Mouse (Mus musculus) forebrain, embryonic 12.5 days (tissue): ENCODE data around the gene Lingo1. TPM values are rescaled to one million over a fixed set of nuclear protein-coding genes. Genes with fewer than 3 reads are reported as not detected.

Source experiments
- ATAC-seq: fragments of 200-750 bp; cut with Nextera tagmentation; 2 replicates; pipeline ENCODE4 v1.8.0; 2017; ENCODE audit warnings: moderate TSS enrichment; ENCODE audit not compliant: low FRiP score
- H3K27ac ChIP-seq: fragments of 300-500 bp; sonication (generic); 2 replicates; pipeline ENCODE4 v1.5.1; 2016; ENCODE audit warnings: mild to moderate bottlenecking
- H3K27me3 ChIP-seq: fragments of 300-500 bp; sonication (generic); 2 replicates; pipeline ENCODE4 v1.6.1; 2016; ENCODE audit warnings: mild to moderate bottlenecking
- H3K36me3 ChIP-seq: fragments of 300-500 bp; sonication (generic); replicated peaks from 2 replicates; pipeline ENCODE4 v1.6.1; 2016; ENCODE audit warnings: mild to moderate bottlenecking
- H3K4me1 ChIP-seq: fragments of 300-500 bp; sonication (generic); 2 replicates; pipeline ENCODE4 v1.6.1; 2016
- H3K4me2 ChIP-seq: fragments of 300-500 bp; sonication (generic); 2 replicates; pipeline ENCODE4 v1.6.1; 2016; ENCODE audit warnings: mild to moderate bottlenecking, moderate library complexity
- H3K4me3 ChIP-seq: fragments of 300-500 bp; sonication (generic); replicated peaks from 2 replicates; pipeline ENCODE4 v1.5.1; 2016; ENCODE audit warnings: mild to moderate bottlenecking
- H3K9ac ChIP-seq: fragments of 300-500 bp; sonication (generic); 2 replicates; pipeline ENCODE4 v1.6.1; 2016; ENCODE audit warnings: mild to moderate bottlenecking
- H3K9me3 ChIP-seq: fragments of 300-500 bp; sonication (generic); 2 replicates; pipeline ENCODE4 v1.6.1; 2016
- WGBS: fragments of 180-500 bp; shearing (Covaris S2); methylation state at CpG from one replicate; pipeline ENCODE4 v1.1.7; 2016; 5-methylcytosine and 5-hydroxymethylcytosine counted together
- polyA plus RNA-seq: library from polyadenylated mRNA; unstranded; fragments of >200 nt; fragmentation: Nextera tagmentation; extraction: Ambion mirVana; gene quantifications from 2 replicates; pipeline ENCODE4 v1.2.1, GENCODE M21; 2016

The Lingo1 gene
- polyA plus RNA-seq, 1 experiment from 2014 or later: 10.5 TPM

DNA sequence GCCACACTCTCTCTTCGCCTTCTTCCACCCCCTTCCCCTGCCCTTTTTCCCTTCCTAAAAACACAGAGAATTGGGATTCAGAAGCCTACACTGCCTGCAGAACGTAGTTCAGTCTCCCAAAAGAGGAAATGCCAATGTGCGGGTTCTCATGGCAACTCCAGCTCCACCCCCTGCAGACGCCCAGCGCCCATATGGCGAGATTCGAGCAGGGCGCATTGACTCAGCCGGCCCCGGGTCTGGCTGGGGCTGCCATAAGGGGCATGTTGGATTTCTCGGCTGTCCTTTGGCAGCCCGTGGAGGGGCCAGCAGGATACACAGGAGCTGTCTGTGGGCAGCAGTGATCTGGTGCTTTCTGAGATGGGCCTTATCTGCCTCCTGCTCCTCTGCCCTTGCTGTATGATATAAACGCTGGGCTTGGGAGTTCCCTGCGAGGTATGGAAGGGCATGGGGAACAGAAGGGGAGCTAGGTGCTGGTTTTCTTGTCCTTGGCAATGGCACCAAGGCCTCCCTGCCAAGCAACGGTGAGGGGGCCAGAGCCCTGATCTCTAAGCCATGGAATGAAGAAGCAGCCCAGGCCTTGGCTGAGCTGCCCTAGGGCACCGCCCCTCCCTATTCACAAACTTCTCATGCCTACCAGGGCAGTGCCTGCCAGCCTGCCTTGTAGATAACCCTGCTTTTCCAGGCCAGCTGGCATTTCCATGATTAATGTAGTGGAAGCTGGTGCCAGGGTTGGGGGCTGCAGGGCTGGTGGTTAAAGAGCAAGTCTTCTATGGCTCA lies 139.3 kb downstream of the Lingo1 start:
- Histone ChIP-seq H3K9me3 (no peaks in the 10 kb centered on the region), H3K4me2 (no peak overlapping the region), H3K9ac (no peak overlapping the region), H3K4me1 (peaks cover 11% of the 10 kb centered on the region), H3K4me3 (no peak overlapping the region), H3K36me3 (no peaks in the 10 kb centered on the region), H3K27me3 (peaks cover 20% of the 10 kb centered on the region; the same call in 1 of the 2 replicates), H3K27ac (no peak overlapping the region)
- WGBS: 74% methylated on average over 16 of the region's 16 CpGs
- ATAC-seq: no peak

DNA sequence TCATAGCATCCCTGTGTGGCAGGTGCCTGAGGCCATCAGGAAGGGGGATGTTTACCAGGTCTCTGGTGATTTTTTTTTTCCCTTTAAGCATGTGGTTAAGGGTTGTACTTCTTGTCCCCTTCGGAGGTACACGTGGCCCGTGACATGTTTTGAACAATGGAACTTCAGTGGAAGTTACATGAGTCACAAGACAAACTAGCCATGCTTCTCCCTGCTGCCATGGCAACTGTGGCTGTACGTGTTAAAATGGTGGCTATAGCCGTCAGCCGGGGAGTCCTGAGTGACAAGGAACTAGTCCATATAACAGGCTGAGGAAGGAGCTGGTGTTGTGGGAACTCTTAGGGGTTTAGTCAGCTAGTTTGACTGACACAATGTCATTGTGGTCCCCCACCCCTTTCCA lies 141.1 kb downstream of the Lingo1 start:
- Histone ChIP-seq H3K27ac (no peak overlapping the region), H3K4me3 (no peak overlapping the region), H3K4me2 (no peak overlapping the region), H3K9me3 (no peaks in the 10 kb centered on the region), H3K9ac (no peak overlapping the region), H3K36me3 (no peaks in the 10 kb centered on the region), H3K4me1 (peaks cover 11% of the 10 kb centered on the region), H3K27me3 (peaks cover 17% of the 10 kb centered on the region)
- 40% methylated on average over 6 of the region's 6 CpGs for WGBS
- no peak for ATAC-seq

DNA sequence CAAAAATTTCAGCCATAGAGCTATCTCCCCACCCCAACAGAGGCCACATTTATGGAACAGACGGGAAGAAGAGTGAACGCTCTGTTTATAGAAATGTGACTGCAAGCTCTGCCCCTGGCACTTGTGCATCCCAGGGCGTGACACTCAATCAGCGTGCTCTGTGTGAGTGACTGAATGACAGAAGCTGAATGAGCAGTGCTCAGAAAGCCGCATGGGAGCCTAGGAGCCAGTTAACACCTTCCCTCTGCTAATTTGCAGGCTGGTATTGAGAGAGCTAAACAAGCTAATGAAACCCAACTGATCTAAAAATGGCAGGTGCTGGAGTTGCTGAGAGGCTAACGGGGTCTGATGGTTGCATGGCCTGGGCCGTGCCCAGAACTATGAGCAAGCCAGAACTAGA lies 143.7 kb downstream of the Lingo1 start:
- WGBS: 56% methylated on average over 7 of the region's 7 CpGs
- H3K27ac ChIP-seq: no peak overlapping the region
- peaks cover 39% of the 10 kb centered on the region for H3K27me3 ChIP-seq

DNA sequence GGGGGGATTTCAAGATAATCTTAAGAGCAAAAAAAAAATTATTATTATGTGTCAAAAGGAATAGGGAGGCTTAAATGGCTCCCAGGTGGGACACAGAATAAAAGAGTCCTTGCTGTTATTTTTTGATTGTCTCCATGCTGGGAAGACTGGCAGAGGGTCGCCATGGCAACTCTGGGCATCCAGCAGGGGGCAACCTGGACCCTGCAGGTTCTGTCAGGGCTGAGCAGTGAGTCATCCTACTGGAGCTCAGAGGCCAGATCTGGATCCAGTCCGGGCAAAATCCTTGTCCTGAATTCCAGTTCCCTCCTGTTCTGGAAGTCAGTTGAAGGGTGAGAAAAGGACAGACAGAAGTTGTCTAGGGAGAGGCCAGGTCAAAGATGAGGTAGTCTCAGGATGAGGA lies 144.7 kb downstream of the Lingo1 start:
- ATAC-seq: no peak
- Histone ChIP-seq H3K4me3 (no peak overlapping the region), H3K9ac (no peak overlapping the region), H3K4me2 (no peak overlapping the region), H3K27me3 (peaks cover 49% of the 10 kb centered on the region), H3K27ac (no peak overlapping the region), H3K9me3 (no peaks in the 10 kb centered on the region), H3K4me1 (peaks cover 17% of the 10 kb centered on the region), H3K36me3 (no peaks in the 10 kb centered on the region)
- 40% methylated on average over 2 of the region's 2 CpGs for WGBS

More for the DNA sequence above, 143.7 kb downstream of the Lingo1 start:
- Histone ChIP-seq H3K36me3 (no peaks in the 10 kb centered on the region), H3K9me3 (no peaks in the 10 kb centered on the region), H3K4me1 (peaks cover 15% of the 10 kb centered on the region), H3K4me3 (no peak overlapping the region), H3K9ac (no peak overlapping the region), H3K4me2 (no peak overlapping the region)
- no peak for ATAC-seq

DNA sequence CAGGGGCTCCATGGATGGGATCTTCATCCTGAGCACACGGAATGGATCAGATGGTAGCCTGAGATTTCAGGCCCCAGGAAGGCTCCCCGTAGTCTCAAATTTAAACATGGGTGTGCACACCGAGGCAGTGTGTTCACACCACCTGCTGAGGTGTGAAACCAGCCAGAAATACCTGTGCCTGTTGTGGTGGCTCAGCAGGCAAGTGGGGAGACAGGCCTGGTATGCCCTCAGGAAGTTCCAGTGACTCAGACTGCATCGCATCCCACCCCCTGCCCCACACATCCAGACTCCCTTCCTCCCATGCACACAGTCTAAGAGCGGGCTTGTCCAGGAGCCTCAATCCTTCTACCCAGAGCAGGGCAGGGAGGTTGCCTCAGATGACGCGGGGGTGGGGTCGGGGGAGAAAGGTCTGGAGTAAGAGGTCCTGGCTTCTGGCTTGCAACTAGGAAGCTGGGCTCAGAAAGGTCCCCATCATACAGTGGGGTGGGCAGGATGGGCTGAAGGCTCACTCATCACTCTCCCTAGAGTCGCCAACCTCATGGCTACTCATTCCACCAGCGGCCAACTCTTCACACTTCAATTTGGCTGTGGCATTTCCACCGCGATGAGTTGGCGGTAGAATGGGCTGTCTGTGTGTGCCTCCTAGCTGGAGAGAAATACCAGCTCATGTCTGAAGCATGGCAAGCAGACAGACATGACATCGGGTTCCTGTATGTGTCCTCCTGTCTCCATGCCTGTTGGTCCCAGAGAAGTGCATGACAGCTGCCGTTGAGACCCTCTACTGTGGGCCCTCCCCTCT lies 149.8 kb downstream of the Lingo1 start:
- peaks cover 22% of the 10 kb centered on the region for H3K4me1 ChIP-seq
- H3K4me2 ChIP-seq: no peak overlapping the region
- H3K27me3 ChIP-seq: peaks cover 82% of the 10 kb centered on the region
- no peak overlapping the region for H3K4me3 ChIP-seq
- H3K27ac ChIP-seq: no peak overlapping the region
- WGBS: 93% methylated on average over 15 of the region's 15 CpGs
- no peaks in the 10 kb centered on the region for H3K36me3 ChIP-seq
- ATAC-seq: no peak
- H3K9me3 ChIP-seq: no peaks in the 10 kb centered on the region
- no peak overlapping the region for H3K9ac ChIP-seq

DNA sequence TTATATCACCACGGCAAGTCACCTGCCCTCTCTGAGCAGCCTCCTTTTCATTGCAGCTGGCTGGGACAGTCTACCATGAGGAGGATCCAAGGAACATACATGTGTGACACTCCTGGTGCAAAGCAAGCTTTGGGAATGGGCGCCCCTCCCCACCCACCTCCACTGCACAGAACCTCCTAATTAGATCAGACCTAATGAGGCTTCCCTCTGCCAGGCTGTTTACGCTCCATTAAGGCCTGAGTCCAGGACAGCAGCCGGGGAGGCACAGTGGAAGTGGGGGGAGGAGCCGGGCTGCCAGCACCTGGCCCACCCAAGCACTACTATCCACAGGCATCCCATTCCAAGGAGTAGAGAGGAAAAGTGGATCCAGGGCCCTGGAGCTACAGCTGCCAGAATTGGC lies 152.8 kb downstream of the Lingo1 start:
- ATAC-seq: peak; percentile 72
- peaks cover 94% of the 10 kb centered on the region for H3K27me3 ChIP-seq
- H3K36me3 ChIP-seq: no peaks in the 10 kb centered on the region
- peaks cover 27% of the 10 kb centered on the region for H3K4me1 ChIP-seq
- H3K9me3 ChIP-seq: no peaks in the 10 kb centered on the region
- 29% methylated on average over 5 of the region's 5 CpGs for WGBS
- no peak overlapping the region for H3K9ac ChIP-seq
- no peak overlapping the region for H3K4me3 ChIP-seq
- H3K4me2 ChIP-seq: no peak overlapping the region
- H3K27ac ChIP-seq: no peak overlapping the region

GRCm38 (mm10) chr9:56638226-56638905 lies 157.9 kb downstream of the Lingo1 start:
- Histone ChIP-seq H3K9me3 (no peaks in the 10 kb centered on the region), H3K27ac (no peak overlapping the region), H3K4me3 (no peak overlapping the region), H3K4me1 (peaks cover 40% of the 10 kb centered on the region), H3K9ac (no peak overlapping the region), H3K27me3 (peaks cover 99% of the 10 kb centered on the region), H3K4me2 (no peak overlapping the region), H3K36me3 (no peaks in the 10 kb centered on the region)
- no peak for ATAC-seq
- 55% methylated on average over 8 of the region's 8 CpGs for WGBS

DNA sequence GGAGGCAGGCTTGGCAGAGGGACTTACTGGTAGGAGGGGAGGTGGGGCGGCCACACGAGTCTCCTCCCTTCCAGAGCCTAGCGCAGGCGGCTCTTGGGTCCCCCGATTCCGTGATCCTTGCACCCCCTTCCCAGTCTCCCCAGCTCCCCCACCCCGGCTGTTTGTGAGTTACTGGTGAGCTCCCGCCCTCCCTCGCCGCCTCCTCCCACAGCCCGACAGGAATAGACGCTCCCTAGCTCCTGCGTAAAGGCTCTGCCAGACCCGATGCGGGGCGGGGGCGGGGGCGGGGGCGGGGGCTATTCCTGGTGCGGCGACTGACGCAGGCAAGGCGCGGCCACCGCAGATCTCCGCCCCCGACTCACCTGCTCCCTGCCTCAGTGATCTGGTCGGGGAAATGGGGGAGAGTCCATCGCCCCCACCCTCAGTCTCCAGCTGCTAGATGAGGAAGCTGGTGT lies 158.8 kb downstream of the Lingo1 start:
- Histone ChIP-seq H3K4me2 (peak overlapping the region; percentile 33), H3K27ac (no peak overlapping the region), H3K27me3 (peaks cover 99% of the 10 kb centered on the region), H3K9me3 (no peaks in the 10 kb centered on the region), H3K9ac (no peak overlapping the region), H3K4me3 (peak overlapping the region; percentile 11; the same call in 1 of the 2 replicates), H3K4me1 (peaks cover 32% of the 10 kb centered on the region), H3K36me3 (no peaks in the 10 kb centered on the region)
- ATAC-seq: no peak
- WGBS: 2% methylated on average over 29 of the region's 29 CpGs

DNA sequence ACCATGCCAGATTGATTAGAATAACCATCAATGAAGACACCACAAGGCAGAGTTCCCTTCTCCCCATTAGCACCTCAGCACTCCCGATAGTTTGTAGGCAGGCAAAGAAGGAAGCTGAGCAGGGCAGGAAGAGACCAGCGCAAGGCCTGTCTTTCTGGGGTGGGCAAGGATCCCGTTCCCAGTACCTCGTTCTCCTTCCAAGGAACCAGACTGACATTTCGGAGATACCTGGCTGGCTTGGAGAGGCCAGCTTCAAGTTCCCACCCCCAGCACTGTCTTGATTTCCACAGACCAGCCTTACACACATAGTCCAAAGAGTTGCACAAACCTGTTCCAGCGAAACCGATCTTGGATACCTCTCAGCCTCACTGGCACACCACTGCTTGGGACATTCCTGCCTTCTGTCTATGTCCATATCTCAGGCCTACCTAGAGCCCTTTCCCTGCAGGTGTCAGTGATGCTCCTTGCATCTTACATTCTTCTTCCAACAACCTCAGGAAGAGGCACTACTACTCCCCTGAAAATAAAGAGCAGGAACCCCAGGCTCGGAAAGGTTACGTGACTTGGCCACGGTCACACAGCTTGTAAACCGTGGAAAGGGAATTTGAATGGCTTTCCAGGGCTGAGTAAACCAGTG lies 159.4 kb downstream of the Lingo1 start:
- 46% methylated on average over 11 of the region's 11 CpGs for WGBS
- H3K9me3 ChIP-seq: no peaks in the 10 kb centered on the region
- H3K4me3 ChIP-seq: 0 out of 2 replicates have a peak overlapping the region, but pooled peaks have one; percentile 11
- no peaks in the 10 kb centered on the region for H3K36me3 ChIP-seq
- peaks cover 32% of the 10 kb centered on the region for H3K4me1 ChIP-seq
- peaks cover 99% of the 10 kb centered on the region for H3K27me3 ChIP-seq
- no peak for ATAC-seq
- no peak overlapping the region for H3K9ac ChIP-seq
- H3K27ac ChIP-seq: no peak overlapping the region
- no peak overlapping the region; the same call in 1 of the 2 replicates for H3K4me2 ChIP-seq

- peaks cover 95% of the 10 kb centered on the region for H3K27me3 ChIP-seq
- ATAC-seq: peak; percentile 59
- H3K9me3 ChIP-seq: no peaks in the 10 kb centered on the region
- peak overlapping the region; percentile 68 for H3K4me3 ChIP-seq
- H3K27ac ChIP-seq: no peak overlapping the region
- H3K4me1 ChIP-seq: peaks cover 32% of the 10 kb centered on the region
- H3K36me3 ChIP-seq: no peaks in the 10 kb centered on the region
- H3K9ac ChIP-seq: no peak overlapping the region; the same call in 1 of the 2 replicates
- 0% methylated on average over 10 of the region's 10 CpGs for whole genome bisulfite sequencing
- H3K4me2 ChIP-seq: peak overlapping the region; percentile 95
These were observed 160.1 kb downstream of the Lingo1 start for GRCm38 (mm10) chr9:56636214-56636613.

DNA sequence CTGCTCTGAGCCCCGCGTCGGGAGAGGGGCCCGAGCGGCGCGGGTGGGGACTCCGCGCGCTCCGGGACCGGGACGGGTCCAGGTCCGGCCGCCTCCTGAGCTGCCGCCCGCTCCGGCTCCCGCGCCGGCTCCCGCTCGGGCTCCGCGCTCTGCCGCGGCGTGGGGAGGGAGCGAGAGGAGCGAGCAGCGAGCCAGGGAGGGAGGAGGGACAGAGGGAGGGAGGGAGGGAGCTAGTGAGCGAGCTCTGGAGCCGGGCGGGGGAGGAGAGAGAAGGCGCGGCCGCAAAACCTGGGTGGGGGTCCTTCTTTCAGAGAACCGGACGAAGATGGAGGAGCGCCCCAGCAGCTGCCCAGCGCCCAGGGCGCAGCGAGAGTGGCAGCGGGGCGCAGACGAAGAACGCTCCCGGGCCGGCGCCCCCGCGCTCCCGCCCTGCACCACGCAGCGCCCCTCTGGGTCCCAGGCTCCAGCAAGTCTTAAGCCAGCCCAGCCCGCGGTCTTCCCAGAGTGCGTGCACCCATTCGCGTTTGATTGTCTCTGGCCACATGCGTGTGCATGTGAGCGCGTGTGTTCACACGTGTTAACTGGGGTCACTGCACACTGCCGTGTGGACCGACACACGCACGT lies 160.7 kb downstream of the Lingo1 start:
- Histone ChIP-seq H3K27ac (peak overlapping the region; percentile 76), H3K4me3 (peak overlapping the region; percentile 68), H3K27me3 (peaks cover 89% of the 10 kb centered on the region), H3K9ac (peak overlapping the region; percentile 78), H3K9me3 (no peaks in the 10 kb centered on the region), H3K4me2 (peak overlapping the region; percentile 95), H3K36me3 (no peaks in the 10 kb centered on the region), H3K4me1 (peaks cover 32% of the 10 kb centered on the region)
- WGBS: under 1% methylated on average over 61 of the region's 68 CpGs
- peak; percentile 70 for ATAC-seq
